ENCODE assay signal across 17 mouse cellular contexts in genomic region chr1:134311760-134312159, GRCm38 (mm10). TPM values are rescaled to one million over a fixed set of nuclear protein-coding genes. Genes with fewer than 3 reads are reported as not detected.
"Had no signal": no experiment of that assay in that cellular context is flagged by ENCODE, and none has a peak within 500 bp of the region (broad histone marks: within the 10 kb centered on the region; RNA-seq: fewer than 3 reads in every experiment).

No protein-coding gene starts in this region.

- H3K4me3 ChIP-seq: neural tube, embryonic 13.5 days; neural tube, embryonic 15.5 days; stomach, embryonic 15.5 days had no signal

- DNase-seq: retina, postnatal 1 day; right cerebral cortex, adult 18-20 months; right cerebral cortex, postnatal 14 days; right cerebral cortex, postnatal 25 days; right cerebral cortex, postnatal 4 days; spleen, adult 18-20 months; thymus, adult 18-20 months; thymus, adult 2 months; thymus, postnatal 14 days; thymus, postnatal 25 days; thymus, postnatal 36 days; thymus, postnatal 4 days had no signal

- H3K27ac ChIP-seq: neural tube, embryonic 13.5 days; neural tube, embryonic 15.5 days; stomach, embryonic 15.5 days; stomach, postnatal 0 days had no signal

RNA-seq across cellular contexts. Expression of gene Myog, which starts 22.0 kb away (rescaled TPM):
- total RNA-seq: neutrophil, adult 5-6 weeks had no signal
